Mouse (Mus musculus) liver, embryonic 16.5 days (tissue): ENCODE measurements at regions not wholly inside any gene's neighbourhood (a gene's known extent, or its start where the extent isn't known, plus 50 kb on each side); places are given as distances from the start of the nearest gene placed in this dataset.

Experiments used
- ATAC-seq: fragments of 200-750 bp; cut with Nextera tagmentation; 2 replicates; pipeline ENCODE4 v1.8.0; 2017; ENCODE audit warnings: low read depth, mild to moderate bottlenecking, moderate number of reproducible peaks, moderate library complexity
- H3K27ac ChIP-seq: fragments of 300-500 bp; sonication (generic); 2 replicates; pipeline ENCODE4 v1.5.1; 2014; ENCODE audit warnings: mild to moderate bottlenecking, low read length
- H3K27me3 ChIP-seq: fragments of 300-500 bp; sonication (generic); 2 replicates; pipeline ENCODE4 v1.6.1; 2014; ENCODE audit warnings: low read depth, low read length, mixed read lengths; ENCODE audit not compliant: control insufficient read depth, insufficient read depth
- H3K36me3 ChIP-seq: fragments of 300-500 bp; sonication (generic); 2 replicates; pipeline ENCODE4 v1.6.1; 2014; ENCODE audit warnings: mild to moderate bottlenecking; ENCODE audit not compliant: control insufficient read depth, insufficient read depth
- H3K4me1 ChIP-seq: fragments of 300-500 bp; sonication (generic); 2 replicates; pipeline ENCODE4 v1.6.1; 2014; ENCODE audit warnings: low read depth, low read length, mixed read lengths; ENCODE audit not compliant: control insufficient read depth
- H3K4me2 ChIP-seq: fragments of 300-500 bp; sonication (generic); 2 replicates; pipeline ENCODE4 v1.6.1; 2014; ENCODE audit warnings: low read depth, low read length, mixed read lengths
- H3K4me3 ChIP-seq: fragments of 300-500 bp; sonication (generic); 2 replicates; pipeline ENCODE4 v1.5.1; 2014; ENCODE audit warnings: low read depth, mild to moderate bottlenecking, low read length
- H3K9ac ChIP-seq: fragments of 300-500 bp; sonication (generic); 2 replicates; pipeline ENCODE4 v1.6.1; 2014; ENCODE audit warnings: low read depth, low read length
- H3K9me3 ChIP-seq: fragments of 300-500 bp; sonication (generic); replicated peaks from 2 replicates; pipeline ENCODE4 v1.6.1; 2016; ENCODE audit warnings: low read length; ENCODE audit not compliant: control insufficient read depth
- WGBS: fragments of 180-500 bp; shearing (Covaris S2); extraction: QIAGEN DNeasy Blood & Tissue Kit; methylation state at CpG from one replicate; pipeline ENCODE4 v1.1.7; 2014; ENCODE audit not compliant: insufficient replicate concordance; 5-methylcytosine and 5-hydroxymethylcytosine counted together

- 39% methylated on average over 4 of the region's 4 CpGs for WGBS
Measured at GRCm38 (mm10) chr9:87510683-87511082, 220.4 kb downstream of the Tbx18 start.

DNA sequence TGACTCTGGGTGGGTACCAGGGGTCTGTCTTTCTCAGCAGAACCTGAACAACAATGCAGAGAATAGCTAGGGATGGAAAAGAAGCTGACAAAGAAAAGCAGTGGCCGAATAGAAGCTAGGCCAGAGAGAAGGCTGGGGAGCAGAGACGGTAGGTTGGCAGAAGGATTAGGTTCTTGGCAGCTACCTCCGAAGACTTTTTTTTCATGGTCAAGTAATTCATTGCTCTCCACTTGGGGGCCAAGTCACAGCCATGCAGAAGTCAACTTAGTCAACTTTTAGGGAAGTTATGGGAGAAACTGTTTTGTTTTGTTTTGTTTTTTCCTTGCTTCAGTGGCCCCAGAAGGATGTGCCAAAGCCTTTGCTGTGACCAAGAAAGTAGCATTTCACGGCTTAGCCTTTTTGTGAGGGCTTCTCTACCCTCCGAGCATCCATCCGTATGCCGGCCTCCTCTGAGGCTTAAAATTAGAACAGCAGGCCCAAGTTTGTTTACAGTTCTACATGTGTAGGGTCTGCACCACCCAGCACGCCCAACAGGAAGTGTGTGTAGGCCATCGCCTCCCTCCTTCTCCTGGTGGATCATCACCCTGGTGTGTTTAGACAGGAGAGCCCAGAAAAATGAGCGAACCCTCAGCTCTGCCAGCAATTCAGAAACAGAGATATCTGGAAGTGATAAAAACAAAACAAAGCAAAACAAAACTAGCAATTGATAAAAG, 226.2 kb downstream of the Tbx18 start:
- H3K27me3 ChIP-seq, result no peaks in the 10 kb centered on the region
- no peak for ATAC-seq
- 38% methylated on average over 10 of the region's 10 CpGs for WGBS
- H3K4me2 ChIP-seq, result no peak overlapping the region
- no peaks in the 10 kb centered on the region for H3K36me3 ChIP-seq
- H3K4me1 ChIP-seq, result no peaks in the 10 kb centered on the region
- no peak overlapping the region for H3K4me3 ChIP-seq
- H3K9ac ChIP-seq, result no peak overlapping the region
- H3K9me3 ChIP-seq, result no peaks in the 10 kb centered on the region
- H3K27ac ChIP-seq, result no peak overlapping the region

More at GRCm38 (mm10) chr9:87510683-87511082, 220.4 kb downstream of the Tbx18 start:
- no peak overlapping the region for H3K4me3 ChIP-seq
- no peaks in the 10 kb centered on the region for H3K9me3 ChIP-seq
- H3K27me3 ChIP-seq, result no peaks in the 10 kb centered on the region
- H3K4me1 ChIP-seq, result no peaks in the 10 kb centered on the region
- H3K36me3 ChIP-seq, result no peaks in the 10 kb centered on the region
- peak; percentile 51; the same call in 1 of the 2 replicates for ATAC-seq
- no peak overlapping the region for H3K4me2 ChIP-seq
- no peak overlapping the region for H3K9ac ChIP-seq
- H3K27ac ChIP-seq, result no peak overlapping the region

GRCm38 (mm10) chr9:87464141-87464540, 208.8 kb upstream of the Cep162 start:
- no peak overlapping the region for H3K4me2 ChIP-seq
- H3K27ac ChIP-seq, result no peak overlapping the region
- no peak overlapping the region for H3K4me3 ChIP-seq
- no peaks in the 10 kb centered on the region for H3K36me3 ChIP-seq
- H3K9me3 ChIP-seq, result no peaks in the 10 kb centered on the region
- 50% methylated on average over 3 of the region's 3 CpGs for WGBS
- ATAC-seq, result no peak
- H3K9ac ChIP-seq, result no peak overlapping the region
- no peaks in the 10 kb centered on the region for H3K27me3 ChIP-seq
- H3K4me1 ChIP-seq, result no peaks in the 10 kb centered on the region

DNA sequence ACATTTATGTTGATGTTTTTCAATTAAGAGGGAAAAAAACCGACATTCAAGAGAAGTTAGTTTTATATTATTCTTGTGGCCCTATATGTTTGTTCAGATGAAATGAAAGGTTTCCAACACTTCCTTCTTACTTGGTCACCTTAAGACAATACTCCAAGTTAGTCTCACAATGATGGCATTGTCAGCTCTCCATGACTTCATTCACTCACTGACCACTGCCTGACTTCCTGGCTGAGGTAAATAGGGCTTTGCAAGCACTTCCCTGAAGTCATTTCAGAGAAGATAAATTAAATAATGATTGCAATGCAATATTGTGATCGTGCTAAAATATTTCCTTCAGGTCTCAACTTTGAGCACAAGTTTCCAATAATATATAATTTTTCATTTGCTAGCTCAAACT, 197.9 kb upstream of the Cep162 start:
- Histone ChIP-seq H3K27me3 (no peaks in the 10 kb centered on the region), H3K27ac (no peak overlapping the region), H3K36me3 (no peaks in the 10 kb centered on the region), H3K9me3 (no peaks in the 10 kb centered on the region), H3K9ac (no peak overlapping the region), H3K4me1 (no peaks in the 10 kb centered on the region), H3K4me3 (no peak overlapping the region), H3K4me2 (no peak overlapping the region)
- no peak for ATAC-seq
- WGBS, result 49% methylated on average over 2 of the region's 2 CpGs

DNA sequence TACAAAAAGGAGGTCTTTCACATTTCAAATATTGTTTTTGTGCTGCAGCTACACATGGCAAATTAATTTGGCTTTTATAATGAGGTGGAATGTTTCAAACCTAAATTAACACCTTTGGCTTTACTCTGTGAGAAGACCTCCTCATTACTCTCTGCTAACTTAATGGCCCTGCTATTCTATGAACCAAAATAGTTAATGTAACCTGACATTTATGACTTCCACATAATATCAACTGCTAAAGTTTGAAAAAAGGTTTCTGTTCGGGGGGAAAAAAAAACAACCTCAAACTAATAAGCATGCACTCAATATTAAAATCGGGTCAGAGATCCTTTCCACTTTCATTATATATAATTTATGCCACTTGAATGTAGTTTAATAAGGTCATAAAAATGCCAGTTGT, 197.2 kb upstream of the Cep162 start:
- WGBS, result 51% methylated on average over 2 of the region's 2 CpGs
- H3K4me1 ChIP-seq, result no peaks in the 10 kb centered on the region
- H3K4me2 ChIP-seq, result no peak overlapping the region
- ATAC-seq, result no peak
- H3K4me3 ChIP-seq, result no peak overlapping the region
- no peaks in the 10 kb centered on the region for H3K36me3 ChIP-seq
- no peak overlapping the region for H3K9ac ChIP-seq
- no peak overlapping the region for H3K27ac ChIP-seq
- H3K27me3 ChIP-seq, result no peaks in the 10 kb centered on the region
- H3K9me3 ChIP-seq, result no peaks in the 10 kb centered on the region

DNA sequence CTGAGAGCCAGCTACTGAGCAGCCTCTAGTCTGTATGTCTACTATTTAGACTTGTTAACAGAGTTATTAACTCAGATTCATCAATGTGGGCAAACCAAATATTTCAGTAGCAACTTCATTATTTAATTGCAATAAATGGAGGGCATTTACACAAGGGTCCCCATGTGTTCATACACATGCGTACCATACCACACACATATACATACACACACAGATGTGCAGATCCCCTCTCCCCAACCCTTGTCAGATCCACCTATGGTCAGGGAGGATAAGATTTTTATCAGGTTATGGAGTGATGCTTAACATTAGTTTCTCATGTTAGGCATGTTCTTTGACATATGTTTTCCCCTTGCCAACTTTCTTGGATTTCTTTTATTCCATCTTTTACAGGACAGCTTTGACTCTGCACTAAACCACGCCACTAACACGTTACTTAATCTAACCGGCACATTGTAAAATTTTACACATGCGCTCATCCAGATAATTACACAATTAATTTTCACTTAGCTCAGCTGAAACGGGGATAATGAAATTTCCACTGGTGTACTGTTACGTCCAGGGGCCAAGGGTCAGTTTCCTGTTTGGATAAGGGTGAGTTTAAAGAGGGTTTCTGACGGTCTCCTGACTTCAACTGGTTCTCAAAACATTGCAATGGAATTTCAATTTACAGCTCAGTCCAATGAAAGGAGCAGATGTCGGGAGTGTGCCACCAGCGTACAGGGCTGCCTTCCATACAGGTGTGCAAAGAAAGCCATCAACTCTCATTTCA, 188.3 kb upstream of the Cep162 start:
- H3K27ac ChIP-seq, result no peak overlapping the region
- H3K4me1 ChIP-seq, result no peaks in the 10 kb centered on the region
- no peaks in the 10 kb centered on the region for H3K27me3 ChIP-seq
- no peak overlapping the region for H3K9ac ChIP-seq
- H3K4me3 ChIP-seq, result no peak overlapping the region
- no peaks in the 10 kb centered on the region for H3K36me3 ChIP-seq
- no peaks in the 10 kb centered on the region for H3K9me3 ChIP-seq
- 41% methylated on average over 10 of the region's 10 CpGs for WGBS
- H3K4me2 ChIP-seq, result no peak overlapping the region
- ATAC-seq, result no peak

GRCm38 (mm10) chr9:87432072-87432471, 176.7 kb upstream of the Cep162 start:
- no peaks in the 10 kb centered on the region for H3K4me1 ChIP-seq
- no peak overlapping the region for H3K4me3 ChIP-seq
- 66% methylated on average over 8 of the region's 8 CpGs for WGBS
- H3K27me3 ChIP-seq, result no peaks in the 10 kb centered on the region
- H3K4me2 ChIP-seq, result no peak overlapping the region
- no peaks in the 10 kb centered on the region for H3K9me3 ChIP-seq
- H3K9ac ChIP-seq, result no peak overlapping the region
- H3K36me3 ChIP-seq, result no peaks in the 10 kb centered on the region
- ATAC-seq, result no peak
- no peak overlapping the region for H3K27ac ChIP-seq

- Histone ChIP-seq H3K27ac (no peak overlapping the region), H3K27me3 (no peaks in the 10 kb centered on the region), H3K4me1 (no peaks in the 10 kb centered on the region), H3K36me3 (no peaks in the 10 kb centered on the region), H3K4me2 (no peak overlapping the region), H3K4me3 (no peak overlapping the region), H3K9me3 (no peaks in the 10 kb centered on the region), H3K9ac (no peak overlapping the region)
- WGBS, result 57% methylated on average over 7 of the region's 7 CpGs
- no peak for ATAC-seq
Measured at GRCm38 (mm10) chr9:87431523-87431922, 176.2 kb upstream of the Cep162 start.

DNA sequence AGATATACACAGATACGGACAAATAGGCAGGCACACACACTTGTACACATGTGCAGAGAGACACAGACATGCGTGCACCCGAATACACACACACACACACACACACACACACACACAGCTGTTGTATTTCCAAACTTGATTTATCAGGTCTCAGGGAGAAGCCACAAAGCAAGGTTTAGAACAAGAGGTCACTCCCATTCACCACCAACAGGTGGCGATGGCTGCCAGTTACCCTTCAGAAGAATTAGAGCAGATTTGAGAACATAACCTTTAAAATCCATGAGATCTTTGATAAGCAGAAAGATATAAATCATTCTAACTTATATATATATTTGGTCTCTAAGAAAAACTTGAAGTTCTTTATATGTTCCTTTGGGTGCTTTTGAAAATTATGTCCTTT, 169.9 kb upstream of the Cep162 start:
- WGBS, result 47% methylated on average over 4 of the region's 4 CpGs
- no peak overlapping the region for H3K4me2 ChIP-seq

More for the DNA sequence above, 169.9 kb upstream of the Cep162 start:
- Histone ChIP-seq H3K4me1 (no peaks in the 10 kb centered on the region), H3K9me3 (no peaks in the 10 kb centered on the region), H3K27me3 (no peaks in the 10 kb centered on the region; the same call in 1 of the 2 replicates), H3K36me3 (no peaks in the 10 kb centered on the region), H3K9ac (no peak overlapping the region), H3K4me3 (no peak overlapping the region), H3K27ac (no peak overlapping the region)
- ATAC-seq, result no peak
